ENCODE assay signal across 28 mouse cellular contexts in the genomic region with DNA sequence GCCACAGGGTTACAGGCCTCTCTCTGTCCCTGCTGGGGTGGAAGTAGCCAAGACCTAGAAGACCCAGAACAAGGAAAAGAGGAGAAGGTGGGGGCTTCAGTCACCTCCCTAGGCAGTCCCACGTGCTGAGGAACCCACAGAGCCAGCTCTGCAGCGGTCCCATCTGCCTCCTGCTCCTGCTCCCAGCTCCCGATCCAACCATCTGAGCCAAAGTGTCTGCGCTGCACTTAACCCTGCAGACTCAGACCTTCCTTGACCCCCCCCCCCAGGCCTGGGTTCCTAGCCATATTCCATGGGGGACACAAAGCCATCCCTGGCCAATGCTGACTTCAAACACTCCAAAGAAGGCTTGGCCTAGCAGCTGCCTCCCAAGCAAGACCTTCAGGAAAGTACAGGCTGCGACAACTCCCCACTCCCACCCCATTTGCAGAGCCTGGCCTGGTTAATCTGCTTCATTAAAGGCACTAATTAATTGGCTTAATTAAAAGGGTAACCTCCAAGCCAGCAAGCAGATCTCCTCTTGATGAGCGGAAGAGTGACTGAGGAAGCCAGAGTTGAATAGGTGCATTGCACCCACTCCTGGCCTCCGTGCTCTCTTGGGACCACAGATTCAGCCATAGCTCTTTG. TPM values are rescaled to one million over a fixed set of nuclear protein-coding genes. Genes with fewer than 3 reads are reported as not detected.
A peak's percentile ranks its signal among the peaks of the same experiment; 100 is the strongest.
DNase-seq lines count a peak whose midpoint lies in the region; ATAC-seq and TF ChIP-seq lines count a peak whose summit lies in the region.
"Had no signal": no experiment of that assay in that cellular context is flagged by ENCODE, and none has a peak within 500 bp of the region (broad histone marks: within the 10 kb centered on the region; RNA-seq: fewer than 3 reads in every experiment).

No protein-coding gene starts in this region.

- H3K36me3 ChIP-seq in heart, embryonic 10.5 days: no peaks in the 10 kb centered on the region
- H3K36me3 ChIP-seq in heart, adult 2 months (ENCODE audit: control insufficient read depth, insufficient read depth, low read length): no peaks in the 10 kb centered on the region
- no peaks in the 10 kb centered on the region for H3K36me3 ChIP-seq in hindbrain, embryonic 12.5 days
- H3K36me3 ChIP-seq in hindbrain, embryonic 14.5 days (replicated peaks; ENCODE audit: control insufficient read depth, insufficient read depth): no peaks in the 10 kb centered on the region
- no peaks in the 10 kb centered on the region; the same call in 1 of the 2 replicates for H3K36me3 ChIP-seq in forebrain, embryonic 13.5 days (ENCODE audit: poor library complexity, severe bottlenecking)
- H3K36me3 ChIP-seq: embryonic facial prominence, embryonic 12.5 days; hindbrain, embryonic 13.5 days; liver, embryonic 13.5 days; neural tube, embryonic 12.5 days; stomach, embryonic 15.5 days had no signal

- ATAC-seq in hindbrain, embryonic 12.5 days (ENCODE audit: low FRiP score): no peak
- no peak for ATAC-seq in hindbrain, embryonic 14.5 days (ENCODE audit: low FRiP score)
- ATAC-seq in forebrain, embryonic 13.5 days: no peak
- ATAC-seq: inflammation-experienced regulatory T-cells, adult 6 months had no signal

- H3K4me1 ChIP-seq in heart, embryonic 10.5 days: peaks cover 46% of the 10 kb centered on the region
- no peaks in the 10 kb centered on the region; the same call in 1 of the 2 replicates for H3K4me1 ChIP-seq in heart, adult 2 months (ENCODE audit: control insufficient read depth, insufficient read depth, low read length)
- peaks cover 75% of the 10 kb centered on the region for H3K4me1 ChIP-seq in hindbrain, embryonic 12.5 days
- H3K4me1 ChIP-seq in hindbrain, embryonic 14.5 days (replicated peaks; ENCODE audit: control insufficient read depth, insufficient read depth, low read length): peaks cover 46% of the 10 kb centered on the region
- H3K4me1 ChIP-seq in forebrain, embryonic 13.5 days: peaks cover 91% of the 10 kb centered on the region
- H3K4me1 ChIP-seq in olfactory bulb, adult 2 months (ENCODE audit: control insufficient read depth, insufficient read depth, low read length): peaks cover 81% of the 10 kb centered on the region

- H3K27ac ChIP-seq in heart, embryonic 10.5 days: peak overlapping the region; percentile 81
- H3K27ac ChIP-seq in heart, adult 2 months: no peak overlapping the region
- H3K27ac ChIP-seq in hindbrain, embryonic 12.5 days: no peak overlapping the region
- H3K27ac ChIP-seq in hindbrain, embryonic 14.5 days: no peak overlapping the region
- H3K27ac ChIP-seq in forebrain, embryonic 13.5 days: peak overlapping the region; percentile 68
- peak overlapping the region; percentile 24; the same call in 1 of the 2 replicates for H3K27ac ChIP-seq in olfactory bulb, adult 2 months (ENCODE audit: insufficient read depth, low read depth, low read length)
- H3K27ac ChIP-seq: embryonic facial prominence, embryonic 12.5 days; hindbrain, embryonic 13.5 days; kidney, postnatal 0 days; liver, embryonic 13.5 days; neural tube, embryonic 12.5 days; stomach, embryonic 15.5 days had no signal

- TF ChIP-seq POLR2A in heart, adult 2 months (IDR thresholded peaks at IDR 0.05; ENCODE audit: insufficient read depth, low read depth, low read length): no peak
- TF ChIP-seq POLR2A in olfactory bulb, adult 2 months (IDR thresholded peaks at IDR 0.05; ENCODE audit: insufficient read depth, low read depth, low read length): no peak

- DNase-seq in heart, embryonic 10.5 days (ENCODE audit: low spot score): no peak
- DNase-seq in heart, adult 2 months: no peak
- no peak for DNase-seq in hindbrain, embryonic 14.5 days (ENCODE audit: low spot score)
- no peak for DNase-seq in adrenal gland, adult 8-10 months
- no peak for DNase-seq in kidney, adult 18-20 months
- DNase-seq: adrenal gland, postnatal 36 days; cerebellum, adult 11-12 months; gastrocnemius, adult 2 months; kidney, adult 2 months; layer of hippocampus, postnatal 36 days; liver, embryonic 13.5 days; lung, adult 2 months; lung, postnatal 36 days; midbrain, embryonic 14.5 days; right cerebral cortex, adult 18-20 months; right cerebral cortex, postnatal 4 days; thymus, postnatal 25 days had no signal

- H3K4me3 ChIP-seq in heart, embryonic 10.5 days: no peak overlapping the region
- no peak overlapping the region for H3K4me3 ChIP-seq in heart, adult 2 months
- no peak overlapping the region for H3K4me3 ChIP-seq in hindbrain, embryonic 12.5 days
- no peak overlapping the region for H3K4me3 ChIP-seq in hindbrain, embryonic 14.5 days (replicated peaks; ENCODE audit: low read length)
- no peak overlapping the region for H3K4me3 ChIP-seq in forebrain, embryonic 13.5 days
- no peak overlapping the region for H3K4me3 ChIP-seq in olfactory bulb, adult 2 months (ENCODE audit: insufficient read depth, low read depth, low read length)
- H3K4me3 ChIP-seq: embryonic facial prominence, embryonic 12.5 days; gastrocnemius, adult 2 months; hindbrain, embryonic 13.5 days; liver, embryonic 13.5 days; megakaryocyte, embryonic 14.5 days; neural tube, embryonic 12.5 days; stomach, embryonic 15.5 days had no signal

- TF ChIP-seq EP300 in heart, adult 2 months (IDR thresholded peaks at IDR 0.05; ENCODE audit: insufficient read depth, low read depth, low read length): no peak

- H3K27me3 ChIP-seq in heart, embryonic 10.5 days (ENCODE audit: insufficient read depth, poor library complexity, severe bottlenecking): peaks cover 88% of the 10 kb centered on the region
- no peaks in the 10 kb centered on the region for H3K27me3 ChIP-seq in heart, adult 2 months (ENCODE audit: control insufficient read depth, insufficient read depth, low read length)
- peaks cover 17% of the 10 kb centered on the region for H3K27me3 ChIP-seq in hindbrain, embryonic 12.5 days
- no peaks in the 10 kb centered on the region for H3K27me3 ChIP-seq in hindbrain, embryonic 14.5 days (ENCODE audit: control insufficient read depth, insufficient read depth, low read length)
- no peaks in the 10 kb centered on the region for H3K27me3 ChIP-seq in forebrain, embryonic 13.5 days
- H3K27me3 ChIP-seq: stomach, embryonic 15.5 days had no signal

- WGBS in heart, embryonic 10.5 days: 66% methylated on average over 7 of the region's 7 CpGs
- WGBS in heart, adult 2 months: 76% methylated on average over 7 of the region's 7 CpGs
- WGBS in hindbrain, embryonic 12.5 days: 72% methylated on average over 7 of the region's 7 CpGs
- WGBS in hindbrain, embryonic 14.5 days: 62% methylated on average over 7 of the region's 7 CpGs
- 49% methylated on average over 7 of the region's 7 CpGs for WGBS in forebrain, embryonic 13.5 days
- WGBS in olfactory bulb, adult 2 months: 50% methylated on average over 7 of the region's 7 CpGs

- H3K9ac ChIP-seq in heart, adult 2 months (ENCODE audit: low read depth, low read length): no peak overlapping the region
- 0 out of 2 replicates have a peak overlapping the region, but pooled peaks have one; percentile 13 for H3K9ac ChIP-seq in hindbrain, embryonic 12.5 days
- H3K9ac ChIP-seq in hindbrain, embryonic 14.5 days: no peak overlapping the region
- no peak overlapping the region; the same call in none of the 2 replicates for H3K9ac ChIP-seq in forebrain, embryonic 13.5 days
- H3K9ac ChIP-seq: embryonic facial prominence, embryonic 12.5 days; hindbrain, embryonic 13.5 days; liver, embryonic 13.5 days; neural tube, embryonic 12.5 days; stomach, embryonic 15.5 days had no signal

- no peaks in the 10 kb centered on the region for H3K9me3 ChIP-seq in heart, embryonic 10.5 days
- H3K9me3 ChIP-seq in hindbrain, embryonic 12.5 days (replicated peaks): no peaks in the 10 kb centered on the region
- no peaks in the 10 kb centered on the region for H3K9me3 ChIP-seq in hindbrain, embryonic 14.5 days (ENCODE audit: control insufficient read depth, low read length)
- H3K9me3 ChIP-seq in forebrain, embryonic 13.5 days (replicated peaks): no peaks in the 10 kb centered on the region
- H3K9me3 ChIP-seq: embryonic facial prominence, embryonic 12.5 days; hindbrain, embryonic 13.5 days; liver, embryonic 13.5 days; megakaryocyte, embryonic 14.5 days; neural tube, embryonic 12.5 days; stomach, embryonic 15.5 days had no signal

- intact Hi-C loops in heart, adult 2 months (cut with DNase I): loop anchor here (5.0 kb wide), 1 partner anchor 39 kb away; no protein-coding TSS in a partner anchor

- H3K4me2 ChIP-seq in hindbrain, embryonic 12.5 days (replicated peaks): no peak overlapping the region
- no peak overlapping the region for H3K4me2 ChIP-seq in hindbrain, embryonic 14.5 days (replicated peaks)
- H3K4me2 ChIP-seq in forebrain, embryonic 13.5 days: no peak overlapping the region
- H3K4me2 ChIP-seq: embryonic facial prominence, embryonic 12.5 days; heart, embryonic 11.5 days; hindbrain, embryonic 13.5 days; liver, embryonic 13.5 days; neural tube, embryonic 12.5 days; stomach, embryonic 15.5 days had no signal

- no peak for TF ChIP-seq CTCF in heart, adult 2 months (IDR thresholded peaks at IDR 0.05)
- no peak for TF ChIP-seq CTCF in olfactory bulb, adult 2 months (IDR thresholded peaks at IDR 0.05; ENCODE audit: insufficient read depth, low read depth, low read length)

- H3K79me2 ChIP-seq in heart, adult 2 months (replicated peaks; ENCODE audit: control insufficient read depth, insufficient read depth, low read length): no peaks in the 10 kb centered on the region

RNA-seq across cellular contexts. Expression of gene Flrt1, which starts 45.9 kb away (rescaled TPM):
- polyA plus RNA-seq in heart, embryonic 10.5 days (2016; fragmentation: Nextera tagmentation; extraction: Ambion mirVana): 0.53 and 1.0 TPM in 2 replicates
- total RNA-seq in heart, adult 2 months (2021): 1 to 10 TPM; 1.1 to 1.2 TPM
- polyA plus RNA-seq in heart, adult 2 months (2012; rRNA removed): 0.84 and 0.94 TPM in 2 replicates
- polyA plus RNA-seq in hindbrain, embryonic 12.5 days (2016; fragmentation: Nextera tagmentation; extraction: Ambion mirVana): 5.5 and 6.6 TPM in 2 replicates
- polyA plus RNA-seq in hindbrain, embryonic 14.5 days (2014; fragmentation: Nextera tagmentation; extraction: Ambion mirVana): 8.7 and 9.5 TPM in 2 replicates
- polyA plus RNA-seq in forebrain, embryonic 13.5 days (2015; fragmentation: Nextera tagmentation; extraction: Ambion mirVana): 10.4 and 11.3 TPM in 2 replicates
- not detected in 2 replicates for polyA plus RNA-seq in olfactory bulb, adult 2 months (2012; ENCODE audit: insufficient read depth, insufficient read length, low replicate concordance, missing spikeins)
- 10 to 100 TPM in 2 of 4 experiments, 1 to 10 TPM in 2; 2.9 to 27.5 (median 14.8) TPM for total RNA-seq in adrenal gland, adult 8-10 months (2022)

RNA-seq across cellular contexts. Expression of gene Otub1, which starts 54.7 kb away (rescaled TPM):
- 198 and 212 TPM in 2 replicates for polyA plus RNA-seq in heart, embryonic 10.5 days (2016; fragmentation: Nextera tagmentation; extraction: Ambion mirVana)
- 10 to 100 TPM; 62.1 to 70.9 TPM for total RNA-seq in heart, adult 2 months (2021)
- 73.3 and 84.2 TPM in 2 replicates for polyA plus RNA-seq in heart, adult 2 months (2012; rRNA removed)
- polyA plus RNA-seq in hindbrain, embryonic 12.5 days (2016; fragmentation: Nextera tagmentation; extraction: Ambion mirVana): 217 and 218 TPM in 2 replicates
- 231 and 234 TPM in 2 replicates for polyA plus RNA-seq in hindbrain, embryonic 14.5 days (2014; fragmentation: Nextera tagmentation; extraction: Ambion mirVana)
- polyA plus RNA-seq in forebrain, embryonic 13.5 days (2015; fragmentation: Nextera tagmentation; extraction: Ambion mirVana): 242 and 249 TPM in 2 replicates
- not detected in 2 replicates for polyA plus RNA-seq in olfactory bulb, adult 2 months (2012; ENCODE audit: insufficient read depth, insufficient read length, low replicate concordance, missing spikeins)
- 100 to 1,000 TPM; 127 to 182 (median 149) TPM for total RNA-seq in adrenal gland, adult 8-10 months (2022)

Comparison
In these comparisons a context has a peak if more than half of its experiments do, and no peak if none do; other contexts are left out.
1. H3K27ac ChIP-seq: peak in heart, embryonic 10.5 days (single experiment), forebrain, embryonic 13.5 days (single experiment) and olfactory bulb, adult 2 months (single experiment); none in heart, adult 2 months (single experiment), hindbrain, embryonic 12.5 days (single experiment) and hindbrain, embryonic 14.5 days (single experiment).